Mouse (Mus musculus): Measurements from ENCODE around the gene Dnajc5g. TPM values are rescaled to one million over a fixed set of nuclear protein-coding genes. Genes with fewer than 3 reads are reported as not detected.

Dnajc5g gene
- not detected in 2 replicates for polyA plus RNA-seq (2014; fragmentation: Nextera tagmentation; extraction: Ambion mirVana)

- 78% methylated on average over 9 of the region's 9 CpGs for WGBS
- Histone ChIP-seq H3K36me3 (ENCODE audit: control insufficient read depth, insufficient read depth, low read length) (no peaks in the 10 kb centered on the region), H3K4me2 (replicated peaks; ENCODE audit: low read depth, low read length) (no peak within 1 kb of the TSS), H3K4me3 (ENCODE audit: low read depth, low read length) (no peak within 1 kb of the TSS), H3K27me3 (ENCODE audit: control insufficient read depth, insufficient read depth, low read length) (no peaks in the 10 kb centered on the region), H3K9me3 (ENCODE audit: control insufficient read depth, low read depth, low read length) (no peaks in the 10 kb centered on the region), H3K9ac (replicated peaks; ENCODE audit: low read depth, low read length) (no peak within 1 kb of the TSS), H3K27ac (ENCODE audit: low read length) (no peak within 1 kb of the TSS), H3K4me1 (ENCODE audit: control insufficient read depth, insufficient read depth, low read length) (no peaks in the 10 kb centered on the region)
- ATAC-seq (ENCODE audit: insufficient number of reproducible peaks, insufficient read depth, low FRiP score, low read depth) = no peak
These were observed at the start of gene Dnajc5g for GRCm38 (mm10) chr5:31105814-31106335. TSS of gene Dnajc5g (plus strand) at chr5:31106285.

- no peak overlapping the region for H3K9ac ChIP-seq (replicated peaks; ENCODE audit: low read depth, low read length)
- no peaks in the 10 kb centered on the region for H3K9me3 ChIP-seq (ENCODE audit: control insufficient read depth, low read depth, low read length)
- no peak overlapping the region for H3K4me2 ChIP-seq (replicated peaks; ENCODE audit: low read depth, low read length)
- no peaks in the 10 kb centered on the region for H3K4me1 ChIP-seq (ENCODE audit: control insufficient read depth, insufficient read depth, low read length)
- H3K27me3 ChIP-seq (ENCODE audit: control insufficient read depth, insufficient read depth, low read length) = no peaks in the 10 kb centered on the region
- no peak overlapping the region for H3K27ac ChIP-seq (ENCODE audit: low read length)
- no peak for ATAC-seq (ENCODE audit: insufficient number of reproducible peaks, insufficient read depth, low FRiP score, low read depth)
- 93% methylated on average over 3 of the region's 3 CpGs for WGBS
- peaks cover 75% of the 10 kb centered on the region for H3K36me3 ChIP-seq (ENCODE audit: control insufficient read depth, insufficient read depth, low read length)
- H3K4me3 ChIP-seq (ENCODE audit: low read depth, low read length) = no peak overlapping the region
These were observed 36.3 kb upstream of the Dnajc5g start for GRCm38 (mm10) chr5:31069810-31070209.

- no peak overlapping the region for H3K4me2 ChIP-seq (replicated peaks; ENCODE audit: low read depth, low read length)
- H3K4me1 ChIP-seq (ENCODE audit: control insufficient read depth, insufficient read depth, low read length) = no peaks in the 10 kb centered on the region
- H3K27ac ChIP-seq (ENCODE audit: low read length) = no peak overlapping the region
- no peaks in the 10 kb centered on the region for H3K9me3 ChIP-seq (ENCODE audit: control insufficient read depth, low read depth, low read length)
- H3K27me3 ChIP-seq (ENCODE audit: control insufficient read depth, insufficient read depth, low read length) = no peaks in the 10 kb centered on the region
- no peak for ATAC-seq (ENCODE audit: insufficient number of reproducible peaks, insufficient read depth, low FRiP score, low read depth)
- peaks cover 78% of the 10 kb centered on the region for H3K36me3 ChIP-seq (ENCODE audit: control insufficient read depth, insufficient read depth, low read length)
- WGBS = 80% methylated on average over 2 of the region's 2 CpGs
- no peak overlapping the region for H3K4me3 ChIP-seq (ENCODE audit: low read depth, low read length)
- no peak overlapping the region for H3K9ac ChIP-seq (replicated peaks; ENCODE audit: low read depth, low read length)
These were observed 35.0 kb upstream of the Dnajc5g start for GRCm38 (mm10) chr5:31071059-31071458.

GRCm38 (mm10) chr5:31071821-31072220 is 34.3 kb upstream of the Dnajc5g start:
- H3K4me1 ChIP-seq (ENCODE audit: control insufficient read depth, insufficient read depth, low read length) = no peaks in the 10 kb centered on the region
- no peak overlapping the region for H3K27ac ChIP-seq (ENCODE audit: low read length)
- H3K27me3 ChIP-seq (ENCODE audit: control insufficient read depth, insufficient read depth, low read length) = no peaks in the 10 kb centered on the region
- WGBS = 93% methylated on average over 11 of the region's 11 CpGs
- H3K4me2 ChIP-seq (replicated peaks; ENCODE audit: low read depth, low read length) = no peak overlapping the region
- H3K9me3 ChIP-seq (ENCODE audit: control insufficient read depth, low read depth, low read length) = no peaks in the 10 kb centered on the region
- no peak for ATAC-seq (ENCODE audit: insufficient number of reproducible peaks, insufficient read depth, low FRiP score, low read depth)
- H3K36me3 ChIP-seq (ENCODE audit: control insufficient read depth, insufficient read depth, low read length) = peaks cover 82% of the 10 kb centered on the region
- no peak overlapping the region for H3K9ac ChIP-seq (replicated peaks; ENCODE audit: low read depth, low read length)
- H3K4me3 ChIP-seq (ENCODE audit: low read depth, low read length) = no peak overlapping the region

DNA sequence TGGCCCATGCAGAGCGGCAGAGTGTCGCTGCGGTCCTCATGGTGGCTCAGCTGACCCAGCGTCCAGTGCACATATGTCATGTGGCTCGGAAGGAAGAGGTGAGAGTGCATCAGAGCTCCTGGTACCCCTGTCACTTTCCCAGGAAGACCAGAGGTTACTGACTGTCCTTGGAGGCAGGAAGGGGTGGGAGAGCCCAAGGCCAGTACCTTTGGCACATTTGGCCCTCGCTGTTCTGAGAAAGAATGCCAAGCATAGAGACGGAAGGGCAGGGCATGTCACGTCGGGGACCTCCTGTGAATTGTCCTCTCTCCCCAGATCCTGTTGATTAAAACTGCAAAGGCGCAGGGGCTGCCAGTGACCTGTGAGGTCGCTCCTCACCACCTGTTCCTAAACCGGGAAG is 32.9 kb upstream of the Dnajc5g start:
- Histone ChIP-seq H3K36me3 (ENCODE audit: control insufficient read depth, insufficient read depth, low read length) (peaks cover 81% of the 10 kb centered on the region), H3K9me3 (ENCODE audit: control insufficient read depth, low read depth, low read length) (no peaks in the 10 kb centered on the region), H3K9ac (replicated peaks; ENCODE audit: low read depth, low read length) (no peak overlapping the region), H3K27ac (ENCODE audit: low read length) (no peak overlapping the region), H3K27me3 (ENCODE audit: control insufficient read depth, insufficient read depth, low read length) (no peaks in the 10 kb centered on the region), H3K4me1 (ENCODE audit: control insufficient read depth, insufficient read depth, low read length) (no peaks in the 10 kb centered on the region), H3K4me3 (ENCODE audit: low read depth, low read length) (no peak overlapping the region), H3K4me2 (replicated peaks; ENCODE audit: low read depth, low read length) (no peak overlapping the region)
- WGBS = 89% methylated on average over 12 of the region's 12 CpGs
- ATAC-seq (ENCODE audit: insufficient number of reproducible peaks, insufficient read depth, low FRiP score, low read depth) = no peak

GRCm38 (mm10) chr5:31076346-31076745 is 29.7 kb upstream of the Dnajc5g start:
- Histone ChIP-seq H3K9me3 (ENCODE audit: control insufficient read depth, low read depth, low read length) (no peaks in the 10 kb centered on the region), H3K9ac (replicated peaks; ENCODE audit: low read depth, low read length) (no peak overlapping the region), H3K27ac (ENCODE audit: low read length) (no peak overlapping the region), H3K27me3 (ENCODE audit: control insufficient read depth, insufficient read depth, low read length) (no peaks in the 10 kb centered on the region), H3K4me3 (ENCODE audit: low read depth, low read length) (no peak overlapping the region), H3K4me1 (ENCODE audit: control insufficient read depth, insufficient read depth, low read length) (no peaks in the 10 kb centered on the region), H3K36me3 (ENCODE audit: control insufficient read depth, insufficient read depth, low read length) (peaks cover 62% of the 10 kb centered on the region), H3K4me2 (replicated peaks; ENCODE audit: low read depth, low read length) (no peak overlapping the region)
- 82% methylated on average over 13 of the region's 13 CpGs for WGBS
- no peak for ATAC-seq (ENCODE audit: insufficient number of reproducible peaks, insufficient read depth, low FRiP score, low read depth)

- no peak overlapping the region for H3K4me2 ChIP-seq (replicated peaks; ENCODE audit: low read depth, low read length)
- ATAC-seq (ENCODE audit: insufficient number of reproducible peaks, insufficient read depth, low FRiP score, low read depth) = no peak
- no peak overlapping the region for H3K27ac ChIP-seq (ENCODE audit: low read length)
- H3K9me3 ChIP-seq (ENCODE audit: control insufficient read depth, low read depth, low read length) = no peaks in the 10 kb centered on the region
- no peak overlapping the region for H3K9ac ChIP-seq (replicated peaks; ENCODE audit: low read depth, low read length)
- no peaks in the 10 kb centered on the region for H3K27me3 ChIP-seq (ENCODE audit: control insufficient read depth, insufficient read depth, low read length)
- H3K4me3 ChIP-seq (ENCODE audit: low read depth, low read length) = no peak overlapping the region
- WGBS = 71% methylated on average over 13 of the region's 13 CpGs
- H3K4me1 ChIP-seq (ENCODE audit: control insufficient read depth, insufficient read depth, low read length) = no peaks in the 10 kb centered on the region
- H3K36me3 ChIP-seq (ENCODE audit: control insufficient read depth, insufficient read depth, low read length) = peaks cover 28% of the 10 kb centered on the region
These were observed 25.9 kb upstream of the Dnajc5g start for GRCm38 (mm10) chr5:31080059-31080794.

GRCm38 (mm10) chr5:31080795-31081164 is 25.3 kb upstream of the Dnajc5g start:
- Histone ChIP-seq H3K4me3 (ENCODE audit: low read depth, low read length) (no peak overlapping the region), H3K4me2 (replicated peaks; ENCODE audit: low read depth, low read length) (no peak overlapping the region), H3K36me3 (ENCODE audit: control insufficient read depth, insufficient read depth, low read length) (peaks cover 25% of the 10 kb centered on the region), H3K9ac (replicated peaks; ENCODE audit: low read depth, low read length) (no peak overlapping the region), H3K4me1 (ENCODE audit: control insufficient read depth, insufficient read depth, low read length) (no peaks in the 10 kb centered on the region), H3K27me3 (ENCODE audit: control insufficient read depth, insufficient read depth, low read length) (no peaks in the 10 kb centered on the region), H3K9me3 (ENCODE audit: control insufficient read depth, low read depth, low read length) (no peaks in the 10 kb centered on the region), H3K27ac (ENCODE audit: low read length) (no peak overlapping the region)
- ATAC-seq (ENCODE audit: insufficient number of reproducible peaks, insufficient read depth, low FRiP score, low read depth) = no peak
- WGBS = 57% methylated on average over 3 of the region's 3 CpGs

- Histone ChIP-seq H3K4me1 (ENCODE audit: control insufficient read depth, insufficient read depth, low read length) (no peaks in the 10 kb centered on the region), H3K27ac (ENCODE audit: low read length) (no peak overlapping the region)
These were observed 24.7 kb upstream of the Dnajc5g start for GRCm38 (mm10) chr5:31081386-31081785.

More at GRCm38 (mm10) chr5:31081386-31081785, 24.7 kb upstream of the Dnajc5g start:
- H3K36me3 ChIP-seq (ENCODE audit: control insufficient read depth, insufficient read depth, low read length) = peaks cover 20% of the 10 kb centered on the region
- ATAC-seq (ENCODE audit: insufficient number of reproducible peaks, insufficient read depth, low FRiP score, low read depth) = no peak
- no peaks in the 10 kb centered on the region for H3K27me3 ChIP-seq (ENCODE audit: control insufficient read depth, insufficient read depth, low read length)
- H3K9ac ChIP-seq (replicated peaks; ENCODE audit: low read depth, low read length) = no peak overlapping the region
- no peaks in the 10 kb centered on the region for H3K9me3 ChIP-seq (ENCODE audit: control insufficient read depth, low read depth, low read length)
- H3K4me2 ChIP-seq (replicated peaks; ENCODE audit: low read depth, low read length) = no peak overlapping the region
- no peak overlapping the region for H3K4me3 ChIP-seq (ENCODE audit: low read depth, low read length)
- WGBS = 80% methylated on average over 3 of the region's 3 CpGs

All from stomach, embryonic 14.5 days (tissue).